Mouse (Mus musculus) kidney, embryonic 14.5 days (tissue): ENCODE results near the gene Qsox2. TPM values are rescaled to one million over a fixed set of nuclear protein-coding genes. Genes with fewer than 3 reads are reported as not detected.

Experiments
- ATAC-seq: fragments of 200-750 bp; cut with Nextera tagmentation; 2 replicates; pipeline ENCODE4 v1.8.0; 2017; ENCODE audit warnings: moderate number of reproducible peaks, mild to moderate bottlenecking, moderate TSS enrichment, moderate library complexity; ENCODE audit not compliant: low FRiP score, low TSS enrichment
- H3K27ac ChIP-seq: fragments of 300-500 bp; sonication (generic); 2 replicates; pipeline ENCODE4 v1.5.1; 2014; ENCODE audit warnings: low read depth, mild to moderate bottlenecking, low read length, moderate library complexity, mixed read lengths
- H3K27me3 ChIP-seq: fragments of 300-500 bp; sonication (generic); 2 replicates; pipeline ENCODE4 v1.6.1; 2014; ENCODE audit warnings: mild to moderate bottlenecking, low read length; ENCODE audit not compliant: control insufficient read depth, insufficient read depth
- H3K36me3 ChIP-seq: fragments of 300-500 bp; sonication (generic); 2 replicates; pipeline ENCODE4 v1.6.1; 2014; ENCODE audit warnings: low read length, mixed read lengths; ENCODE audit not compliant: control insufficient read depth, insufficient read depth
- H3K4me1 ChIP-seq: fragments of 300-500 bp; sonication (generic); 2 replicates; pipeline ENCODE4 v1.6.1; 2014; ENCODE audit warnings: low read length, mixed read lengths; ENCODE audit not compliant: control insufficient read depth, insufficient read depth
- H3K4me2 ChIP-seq: fragments of 300-500 bp; sonication (generic); replicated peaks from 2 replicates; pipeline ENCODE4 v1.6.1; 2014; ENCODE audit warnings: low read depth, mild to moderate bottlenecking, low read length
- H3K4me3 ChIP-seq: fragments of 300-500 bp; sonication (generic); 2 replicates; pipeline ENCODE4 v1.5.1; 2014; ENCODE audit warnings: mild to moderate bottlenecking, low read length
- H3K9ac ChIP-seq: fragments of 300-500 bp; sonication (generic); 2 replicates; pipeline ENCODE4 v1.6.1; 2014; ENCODE audit warnings: low read depth, mild to moderate bottlenecking, low read length, moderate library complexity
- H3K9me3 ChIP-seq: fragments of 300-500 bp; sonication (generic); 2 replicates; pipeline ENCODE4 v1.6.1; 2016; ENCODE audit warnings: low read length; ENCODE audit not compliant: control insufficient read depth
- WGBS: fragments of 180-500 bp; shearing (Covaris S2); extraction: QIAGEN DNeasy Blood & Tissue Kit; methylation state at CpG from one replicate; pipeline ENCODE4 v1.1.7; 2014; 5-methylcytosine and 5-hydroxymethylcytosine counted together
- polyA plus RNA-seq: library from polyadenylated mRNA; unstranded; fragments of >200 nt; fragmentation: Nextera tagmentation; extraction: Ambion mirVana; gene quantifications from 2 replicates; pipeline ENCODE4 v1.2.1, GENCODE M21; 2014

The Qsox2 gene
- polyA plus RNA-seq, 1 experiment from 2014 or later, result 19.0 TPM

- Histone ChIP-seq H3K27ac (no peak overlapping the region), H3K4me2 (no peak overlapping the region), H3K9ac (no peak overlapping the region), H3K27me3 (no peaks in the 10 kb centered on the region), H3K9me3 (no peaks in the 10 kb centered on the region), H3K36me3 (no peaks in the 10 kb centered on the region), H3K4me3 (no peak overlapping the region), H3K4me1 (no peaks in the 10 kb centered on the region; the same call in 1 of the 2 replicates)
- no peak for ATAC-seq
- WGBS, result 61% methylated on average over 4 of the region's 4 CpGs
These were observed 27.3 kb upstream of the Qsox2 start for GRCm38 (mm10) chr2:26264646-26265045.

GRCm38 (mm10) chr2:26257315-26258096 is 20.2 kb upstream of the Qsox2 start:
- Histone ChIP-seq H3K4me1 (no peaks in the 10 kb centered on the region), H3K27me3 (no peaks in the 10 kb centered on the region), H3K9ac (no peak overlapping the region), H3K36me3 (no peaks in the 10 kb centered on the region), H3K27ac (no peak overlapping the region), H3K4me2 (no peak overlapping the region), H3K4me3 (no peak overlapping the region), H3K9me3 (no peaks in the 10 kb centered on the region)
- no peak; the same call in 1 of the 2 replicates for ATAC-seq
- 86% methylated on average over 16 of the region's 16 CpGs for WGBS

GRCm38 (mm10) chr2:26254816-26255215 is 17.5 kb upstream of the Qsox2 start:
- ATAC-seq, result no peak
- Histone ChIP-seq H3K9ac (no peak overlapping the region), H3K27ac (no peak overlapping the region), H3K9me3 (no peaks in the 10 kb centered on the region), H3K4me3 (no peak overlapping the region), H3K4me2 (no peak overlapping the region), H3K27me3 (no peaks in the 10 kb centered on the region), H3K4me1 (no peaks in the 10 kb centered on the region), H3K36me3 (no peaks in the 10 kb centered on the region)
- WGBS, result 51% methylated on average over 4 of the region's 4 CpGs

- 65% methylated on average over 8 of the region's 8 CpGs for WGBS
- Histone ChIP-seq H3K9me3 (no peaks in the 10 kb centered on the region), H3K27me3 (no peaks in the 10 kb centered on the region), H3K9ac (no peak overlapping the region), H3K4me3 (no peak overlapping the region), H3K36me3 (no peaks in the 10 kb centered on the region), H3K4me1 (no peaks in the 10 kb centered on the region), H3K4me2 (no peak overlapping the region), H3K27ac (no peak overlapping the region)
- ATAC-seq, result no peak
These were observed 15.3 kb upstream of the Qsox2 start for GRCm38 (mm10) chr2:26252514-26253206.

- Histone ChIP-seq H3K4me1 (no peaks in the 10 kb centered on the region), H3K36me3 (no peaks in the 10 kb centered on the region), H3K27ac (no peak overlapping the region), H3K9ac (no peak overlapping the region), H3K4me2 (no peak overlapping the region), H3K9me3 (no peaks in the 10 kb centered on the region), H3K4me3 (no peak overlapping the region), H3K27me3 (no peaks in the 10 kb centered on the region)
- whole genome bisulfite sequencing, result 48% methylated on average over 3 of the region's 3 CpGs
- no peak for ATAC-seq
These were observed 10.2 kb upstream of the Qsox2 start for GRCm38 (mm10) chr2:26247531-26247930.

- peaks cover 12% of the 10 kb centered on the region for H3K4me1 ChIP-seq
- H3K27ac ChIP-seq, result no peak overlapping the region
- ATAC-seq, result no peak
- no peak overlapping the region for H3K4me2 ChIP-seq
- WGBS, result 67% methylated on average over 3 of the region's 3 CpGs
- no peaks in the 10 kb centered on the region for H3K9me3 ChIP-seq
- H3K27me3 ChIP-seq, result no peaks in the 10 kb centered on the region
- no peak overlapping the region for H3K9ac ChIP-seq
- H3K36me3 ChIP-seq, result no peaks in the 10 kb centered on the region
- H3K4me3 ChIP-seq, result no peak overlapping the region
These were observed 3.5 kb upstream of the Qsox2 start for GRCm38 (mm10) chr2:26240841-26241240.

- no peak overlapping the region for H3K27ac ChIP-seq
- peaks cover 12% of the 10 kb centered on the region for H3K4me1 ChIP-seq
- H3K9ac ChIP-seq, result no peak overlapping the region
- no peak overlapping the region for H3K4me3 ChIP-seq
- H3K27me3 ChIP-seq, result no peaks in the 10 kb centered on the region
- ATAC-seq, result no peak
- WGBS, result 45% methylated on average over 9 of the region's 9 CpGs
- H3K36me3 ChIP-seq, result no peaks in the 10 kb centered on the region
- no peaks in the 10 kb centered on the region for H3K9me3 ChIP-seq
- H3K4me2 ChIP-seq, result no peak overlapping the region
These were observed 3.0 kb upstream of the Qsox2 start for GRCm38 (mm10) chr2:26240330-26240729.

GRCm38 (mm10) chr2:26236681-26237289 is 540 bp downstream of the Qsox2 start:
- Histone ChIP-seq H3K27ac (0 out of 2 replicates have a peak overlapping the region, but pooled peaks have one; percentile 65), H3K4me3 (peak overlapping the region; percentile 90), H3K36me3 (no peaks in the 10 kb centered on the region), H3K9ac (peak overlapping the region; percentile 84), H3K27me3 (no peaks in the 10 kb centered on the region), H3K9me3 (no peaks in the 10 kb centered on the region), H3K4me1 (peaks cover 12% of the 10 kb centered on the region), H3K4me2 (peak overlapping the region; percentile 87)
- ATAC-seq, result peak; percentile 67
- under 1% methylated on average over 38 of the region's 51 CpGs for WGBS

- ATAC-seq, result no peak
- no peak overlapping the region for H3K27ac ChIP-seq
- H3K27me3 ChIP-seq, result no peaks in the 10 kb centered on the region
- no peaks in the 10 kb centered on the region for H3K36me3 ChIP-seq
- H3K4me2 ChIP-seq, result no peak overlapping the region
- 71% methylated on average over 2 of the region's 2 CpGs for WGBS
- peaks cover 7% of the 10 kb centered on the region for H3K4me1 ChIP-seq
- no peak overlapping the region for H3K4me3 ChIP-seq
- no peak overlapping the region for H3K9ac ChIP-seq
- no peaks in the 10 kb centered on the region for H3K9me3 ChIP-seq
These were observed 2.6 kb downstream of the Qsox2 start for GRCm38 (mm10) chr2:26234771-26235170.
